Mouse (Mus musculus) neural tube, embryonic 14.5 days (tissue): ENCODE measurements around the gene Tshz2. TPM values are rescaled to one million over a fixed set of nuclear protein-coding genes. Genes with fewer than 3 reads are reported as not detected.
"Not testable (repeated sequence)": the region's sequence is repeated elsewhere in the genome, so short reads cannot be mapped to it uniquely, and the experiment has no call there.

Experiments
- ATAC-seq: fragments of 200-750 bp; cut with Nextera tagmentation; 2 replicates; pipeline ENCODE4 v1.8.0; 2017; ENCODE audit warnings: low read depth, mild to moderate bottlenecking, moderate TSS enrichment, moderate library complexity
- H3K27ac ChIP-seq: fragments of 300-500 bp; sonication (generic); 2 replicates; pipeline ENCODE4 v1.5.1; 2014; ENCODE audit warnings: low read depth, mild to moderate bottlenecking, control low read depth, low read length, moderate library complexity, mixed read lengths
- H3K27me3 ChIP-seq: fragments of 300-500 bp; sonication (generic); 2 replicates; pipeline ENCODE4 v1.6.1; 2014; ENCODE audit warnings: low read length; ENCODE audit not compliant: control insufficient read depth, insufficient read depth
- H3K36me3 ChIP-seq: fragments of 300-500 bp; sonication (generic); 2 replicates; pipeline ENCODE4 v1.6.1; 2014; ENCODE audit warnings: low read length, mixed read lengths; ENCODE audit not compliant: control insufficient read depth, insufficient read depth
- H3K4me1 ChIP-seq: fragments of 300-500 bp; sonication (generic); 2 replicates; pipeline ENCODE4 v1.6.1; 2014; ENCODE audit warnings: low read length; ENCODE audit not compliant: control insufficient read depth, insufficient read depth
- H3K4me2 ChIP-seq: fragments of 300-500 bp; sonication (generic); 2 replicates; pipeline ENCODE4 v1.6.1; 2014; ENCODE audit warnings: mild to moderate bottlenecking, low read depth, low read length, control low read depth
- H3K4me3 ChIP-seq: fragments of 300-500 bp; sonication (generic); 2 replicates; pipeline ENCODE4 v1.5.1; 2014; ENCODE audit warnings: low read depth, low read length, control low read depth, mixed read lengths
- H3K9ac ChIP-seq: fragments of 300-500 bp; sonication (generic); replicated peaks from 2 replicates; pipeline ENCODE4 v1.6.1; 2014; ENCODE audit warnings: low read depth, mild to moderate bottlenecking, control low read depth, low read length, mixed read lengths
- H3K9me3 ChIP-seq: fragments of 300-500 bp; sonication (generic); 2 replicates; pipeline ENCODE4 v1.6.1; 2016; ENCODE audit warnings: low read length; ENCODE audit not compliant: control insufficient read depth
- WGBS: fragments of 180-500 bp; shearing (Covaris S2); extraction: QIAGEN DNeasy Blood & Tissue Kit; methylation state at CpG from one replicate; pipeline ENCODE4 v1.1.7; 2014; 5-methylcytosine and 5-hydroxymethylcytosine counted together
- polyA plus RNA-seq: library from polyadenylated mRNA; unstranded; fragments of >200 nt; fragmentation: Nextera tagmentation; extraction: Ambion mirVana; gene quantifications from 2 replicates; pipeline ENCODE4 v1.2.1, GENCODE M21; 2014

The Tshz2 gene
- polyA plus RNA-seq = 54.5 and 58.5 TPM in 2 replicates

DNA sequence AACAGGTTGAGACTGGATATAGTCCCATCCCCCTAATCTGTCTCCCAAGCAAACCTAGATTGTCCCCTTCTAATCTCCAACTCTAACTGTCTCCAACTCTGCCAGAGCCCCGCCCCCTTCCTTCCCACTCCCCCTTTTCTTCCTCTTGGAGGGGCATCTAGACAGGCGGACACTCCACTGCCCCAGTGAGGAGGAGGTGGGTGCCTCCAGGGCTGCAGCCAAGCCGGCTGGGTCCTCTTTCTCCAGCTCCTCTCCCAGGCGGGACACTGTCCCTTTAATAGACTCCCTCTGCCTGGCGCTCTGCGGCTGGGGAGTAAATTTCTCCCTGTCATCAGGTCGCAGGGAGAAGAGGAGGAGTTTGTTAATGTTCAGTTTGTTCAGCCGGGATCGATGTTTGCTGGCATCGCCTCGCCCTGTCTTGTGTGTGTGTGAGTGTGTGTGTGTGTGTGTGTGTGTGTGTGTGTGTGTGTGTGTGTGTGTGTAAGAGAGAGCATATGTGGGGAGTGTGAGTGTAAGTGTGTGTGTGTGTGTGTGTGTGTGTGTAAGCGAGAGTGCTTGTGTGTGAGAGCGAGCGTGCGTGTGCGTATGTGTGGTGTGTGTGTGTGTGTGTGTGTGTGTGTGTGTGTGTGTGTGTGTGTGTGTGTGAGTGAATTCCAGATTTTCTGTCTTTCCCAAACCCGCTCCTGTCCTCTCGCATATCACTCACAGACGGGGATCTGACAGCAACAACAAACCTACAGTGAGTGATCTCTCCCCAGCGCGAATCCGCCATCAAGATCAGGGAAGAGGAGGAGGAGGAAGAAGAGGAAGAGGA lies at the start of gene Tshz2:
Gene Tshz2 (plus strand): TSS at position 676 of the 814 bp plus-strand sequence.
- Histone ChIP-seq H3K4me3 (peak within 1 kb of the TSS; percentile 79), H3K27ac (peak within 1 kb of the TSS; percentile 90), H3K27me3 (no peaks in the 10 kb centered on the region), H3K4me2 (peak within 1 kb of the TSS; percentile 76), H3K9ac (peak within 1 kb of the TSS; percentile 97), H3K4me1 (peaks cover 4% of the 10 kb centered on the region; the same call in 1 of the 2 replicates), H3K36me3 (no peaks in the 10 kb centered on the region), H3K9me3 (no peaks in the 10 kb centered on the region)
- ATAC-seq = peak; percentile 86
- WGBS = under 1% methylated on average over 17 of the region's 22 CpGs

DNA sequence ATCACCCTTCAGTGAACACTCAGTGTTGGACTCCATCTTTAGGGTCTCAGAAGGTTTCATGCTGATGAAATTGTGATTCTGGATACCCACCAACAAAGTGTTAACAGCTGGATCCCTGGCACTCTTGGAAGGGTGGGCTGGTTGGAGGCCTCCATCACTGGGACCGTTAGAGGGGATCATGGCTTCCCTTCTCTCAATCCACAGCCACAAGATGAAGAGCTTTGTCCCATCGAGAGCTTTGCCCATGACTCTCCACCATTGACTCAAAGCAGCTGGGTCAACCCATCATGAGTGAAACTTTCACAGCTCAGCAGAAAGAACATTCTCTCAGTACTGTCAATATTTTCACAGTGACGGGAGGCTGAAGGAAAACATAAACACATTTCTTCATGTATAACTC lies 49.3 kb upstream of the Tshz2 start:
- H3K9ac ChIP-seq = no peak overlapping the region
- no peaks in the 10 kb centered on the region for H3K9me3 ChIP-seq
- 0 out of 2 replicates have a peak, but pooled peaks cover 4% of the 10 kb centered on the region for H3K4me1 ChIP-seq
- no peak for ATAC-seq
- WGBS = 81% methylated on average over 3 of the region's 3 CpGs
- H3K36me3 ChIP-seq = no peaks in the 10 kb centered on the region
- no peak overlapping the region for H3K4me2 ChIP-seq
- H3K27ac ChIP-seq = no peak overlapping the region
- H3K27me3 ChIP-seq = no peaks in the 10 kb centered on the region
- no peak overlapping the region for H3K4me3 ChIP-seq

DNA sequence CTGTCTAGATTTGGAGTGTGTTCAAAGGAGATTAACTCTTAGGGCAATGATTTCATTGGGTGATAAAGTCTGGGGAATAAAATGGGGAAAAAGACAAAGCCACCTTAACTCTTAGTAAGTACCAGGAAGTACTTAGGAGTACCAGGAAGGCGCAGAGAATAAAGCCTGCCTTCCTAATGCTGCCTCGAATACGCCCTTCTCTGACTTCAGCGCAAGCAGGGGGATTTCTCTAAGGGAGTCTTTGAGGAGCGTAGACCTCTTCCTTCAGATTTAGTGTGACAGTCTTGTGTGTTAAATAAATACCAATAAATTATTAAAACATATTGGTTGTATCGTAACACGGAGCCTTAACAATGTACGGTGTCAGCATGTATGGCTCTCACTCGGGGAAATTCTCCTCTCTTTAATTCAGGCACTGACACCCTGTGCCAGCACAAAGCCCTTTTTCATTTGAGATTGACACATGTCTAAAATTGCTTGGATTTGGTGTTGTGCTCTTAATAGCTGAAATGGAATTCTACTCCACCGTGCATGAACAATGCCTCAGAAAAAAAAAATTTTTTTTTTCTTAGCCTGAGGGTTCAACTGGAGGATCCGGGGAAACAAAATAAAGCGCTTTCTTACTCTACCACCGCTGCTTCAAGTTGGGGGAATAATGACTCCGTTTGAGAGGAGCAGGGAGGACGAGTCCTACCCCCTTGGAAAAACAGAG lies 47.9 kb upstream of the Tshz2 start:
- Histone ChIP-seq H3K9me3 (no peaks in the 10 kb centered on the region), H3K36me3 (no peaks in the 10 kb centered on the region), H3K4me3 (no peak overlapping the region), H3K27me3 (no peaks in the 10 kb centered on the region), H3K4me1 (0 out of 2 replicates have a peak, but pooled peaks cover 4% of the 10 kb centered on the region), H3K4me2 (no peak overlapping the region), H3K9ac (no peak overlapping the region), H3K27ac (no peak overlapping the region; the same call in 1 of the 2 replicates)
- no peak for ATAC-seq
- WGBS = 52% methylated on average over 15 of the region's 15 CpGs

DNA sequence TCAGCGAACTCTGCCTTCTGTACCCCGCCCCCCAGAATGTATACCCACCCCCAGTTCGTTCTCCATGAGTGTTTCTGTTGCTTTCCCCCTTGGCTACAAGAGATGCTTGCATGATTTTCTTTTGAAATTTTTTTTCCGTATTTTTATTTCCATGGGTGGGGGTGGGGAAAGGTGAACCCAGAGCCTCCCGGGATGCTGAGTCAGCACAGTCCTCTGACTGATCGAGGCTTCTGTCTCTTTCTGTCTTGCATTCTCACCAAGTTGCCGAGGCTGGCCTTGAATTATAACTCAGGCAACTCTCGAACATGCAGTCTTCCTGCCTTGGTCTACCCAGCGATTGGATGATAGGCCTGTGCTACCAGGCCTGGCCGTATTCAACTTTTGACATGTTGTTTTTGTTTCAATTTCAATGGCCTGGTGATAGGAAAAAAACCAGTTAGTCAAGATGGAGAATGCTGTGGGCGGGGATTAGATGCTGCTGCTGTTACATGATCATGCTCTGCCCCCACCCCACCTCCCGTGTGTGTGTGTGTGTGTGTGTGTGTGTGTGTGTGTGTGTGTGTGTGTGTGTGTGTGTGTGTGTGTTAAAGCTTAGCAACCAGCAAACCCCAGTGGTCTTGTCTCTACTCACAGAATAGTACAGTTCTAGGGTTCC lies 47.1 kb upstream of the Tshz2 start:
- Histone ChIP-seq H3K36me3 (no peaks in the 10 kb centered on the region), H3K4me2 (no peak overlapping the region), H3K27me3 (no peaks in the 10 kb centered on the region), H3K4me1 (0 out of 2 replicates have a peak, but pooled peaks cover 4% of the 10 kb centered on the region), H3K27ac (no peak overlapping the region), H3K4me3 (no peak overlapping the region), H3K9ac (no peak overlapping the region), H3K9me3 (no peaks in the 10 kb centered on the region)
- ATAC-seq = no peak
- WGBS = 75% methylated on average over 12 of the region's 12 CpGs

DNA sequence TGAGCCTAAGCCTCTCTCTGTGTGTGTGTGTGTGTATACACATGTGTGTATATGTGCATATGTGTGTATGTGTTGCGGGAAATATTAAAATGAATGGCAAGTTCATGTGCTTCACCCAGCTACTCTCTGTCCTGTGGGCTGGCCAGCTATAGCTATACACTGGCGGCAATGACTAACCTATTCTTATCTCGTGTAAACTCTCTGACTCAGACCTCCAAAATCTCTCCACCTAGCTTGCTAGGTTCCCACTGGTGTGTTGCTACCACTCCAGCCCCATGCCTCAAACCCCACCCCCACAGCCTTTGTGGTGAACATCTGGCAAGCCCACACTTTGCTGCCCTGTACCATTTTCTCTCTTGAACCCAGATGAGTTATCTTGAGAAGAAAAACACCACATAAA lies 46.1 kb upstream of the Tshz2 start:
- H3K9ac ChIP-seq = no peak overlapping the region
- no peak overlapping the region for H3K4me3 ChIP-seq
- 95% methylated on average over 3 of the region's 3 CpGs for WGBS
- H3K27ac ChIP-seq = no peak overlapping the region
- no peaks in the 10 kb centered on the region for H3K9me3 ChIP-seq
- no peaks in the 10 kb centered on the region for H3K27me3 ChIP-seq
- 0 out of 2 replicates have a peak, but pooled peaks cover 4% of the 10 kb centered on the region for H3K4me1 ChIP-seq
- no peak overlapping the region for H3K4me2 ChIP-seq
- no peaks in the 10 kb centered on the region for H3K36me3 ChIP-seq
- ATAC-seq = no peak

DNA sequence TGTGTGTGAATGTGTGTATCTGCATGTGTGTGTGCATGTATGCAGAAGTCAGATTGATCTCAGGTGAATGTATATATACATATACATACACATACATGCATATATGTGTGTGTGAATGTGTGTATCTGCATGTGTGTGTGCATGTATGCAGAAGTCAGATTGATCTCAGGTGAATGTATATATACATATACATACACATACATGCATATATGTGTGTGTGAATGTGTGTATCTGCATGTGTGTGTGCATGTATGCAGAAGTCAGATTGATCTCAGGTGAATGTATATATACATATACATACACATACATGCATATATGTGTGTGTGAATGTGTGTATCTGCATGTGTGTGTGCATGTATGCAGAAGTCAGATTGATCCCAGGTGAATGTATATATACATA lies 45.2 kb upstream of the Tshz2 start, which contains the start of gene Gm11011:
Gene Gm11011 (minus strand): TSS at position 101 of the 400 bp plus-strand sequence.
- not testable (repeated sequence) for H3K27ac ChIP-seq, H3K36me3 ChIP-seq, H3K4me1 ChIP-seq, H3K4me3 ChIP-seq, H3K9ac ChIP-seq, H3K27me3 ChIP-seq, H3K9me3 ChIP-seq, ATAC-seq, H3K4me2 ChIP-seq

DNA sequence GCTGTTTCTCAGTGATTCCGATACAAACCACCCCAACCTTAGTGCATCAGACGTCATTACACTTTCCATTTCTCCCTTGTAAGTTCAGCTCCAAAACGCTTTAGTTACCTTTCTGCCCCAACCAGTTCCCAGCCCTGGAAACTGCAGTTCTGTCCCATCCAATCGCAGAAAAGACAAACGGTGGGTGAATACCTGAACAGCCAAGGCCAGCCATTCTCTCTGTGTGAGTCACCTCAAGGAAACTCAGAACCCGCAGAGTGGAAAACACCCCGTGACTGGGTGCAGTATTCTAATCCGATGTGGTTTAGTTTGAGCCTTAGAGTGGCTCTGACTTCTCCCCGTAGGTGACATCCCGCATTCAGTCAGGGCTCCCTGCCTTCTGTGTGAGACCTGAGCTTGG lies 43.1 kb upstream of the Tshz2 start:
- Histone ChIP-seq H3K4me1 (0 out of 2 replicates have a peak, but pooled peaks cover 4% of the 10 kb centered on the region), H3K9ac (no peak overlapping the region), H3K4me2 (no peak overlapping the region), H3K36me3 (no peaks in the 10 kb centered on the region), H3K27ac (no peak overlapping the region), H3K27me3 (no peaks in the 10 kb centered on the region), H3K9me3 (no peaks in the 10 kb centered on the region), H3K4me3 (no peak overlapping the region)
- WGBS = 92% methylated on average over 10 of the region's 10 CpGs
- ATAC-seq = no peak

DNA sequence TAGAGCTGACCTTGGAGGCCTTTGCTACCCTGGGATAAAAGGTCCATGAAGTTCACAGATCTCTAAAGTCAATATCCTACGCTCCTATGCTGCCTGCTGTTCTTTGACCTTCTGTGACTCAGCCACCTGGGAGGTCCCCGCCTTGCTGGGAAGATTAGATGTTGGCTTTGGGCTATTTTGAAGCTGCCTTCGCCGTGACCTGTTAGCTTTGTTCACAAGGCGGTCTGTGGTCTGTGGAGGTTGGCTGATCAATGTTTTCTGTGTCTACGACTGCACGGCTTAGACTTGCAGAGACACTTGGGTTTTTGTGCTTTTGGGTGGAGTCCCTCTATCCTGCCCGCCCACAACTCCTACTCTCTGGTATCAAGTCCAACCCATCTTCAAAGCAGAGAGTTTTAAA lies 42.4 kb upstream of the Tshz2 start:
- Histone ChIP-seq H3K27ac (no peak overlapping the region), H3K27me3 (no peaks in the 10 kb centered on the region), H3K36me3 (no peaks in the 10 kb centered on the region), H3K9ac (no peak overlapping the region), H3K9me3 (no peaks in the 10 kb centered on the region), H3K4me2 (no peak overlapping the region), H3K4me1 (0 out of 2 replicates have a peak, but pooled peaks cover under 1% of the 10 kb centered on the region), H3K4me3 (no peak overlapping the region)
- 75% methylated on average over 8 of the region's 8 CpGs for WGBS
- no peak for ATAC-seq
